Mouse (Mus musculus) intestine, embryonic 15.5 days (tissue): ENCODE results near the gene Cd247. TPM values are rescaled to one million over a fixed set of nuclear protein-coding genes. Genes with fewer than 3 reads are reported as not detected.

Source experiments
- ATAC-seq: fragments of 200-750 bp; cut with Nextera tagmentation; 2 replicates; pipeline ENCODE4 v1.8.0; 2017; ENCODE audit warnings: moderate TSS enrichment, moderate library complexity
- H3K27ac ChIP-seq: fragments of 300-500 bp; sonication (generic); 2 replicates; pipeline ENCODE4 v1.5.1; 2015; ENCODE audit warnings: mild to moderate bottlenecking, inconsistent platforms
- H3K27me3 ChIP-seq: fragments of 300-500 bp; sonication (generic); replicated peaks from 2 replicates; pipeline ENCODE4 v1.6.1; 2015; ENCODE audit warnings: inconsistent platforms
- H3K36me3 ChIP-seq: fragments of 300-500 bp; sonication (generic); 2 replicates; pipeline ENCODE4 v1.6.1; 2015; ENCODE audit warnings: inconsistent platforms
- H3K4me1 ChIP-seq: fragments of 300-500 bp; sonication (generic); replicated peaks from 2 replicates; pipeline ENCODE4 v1.6.1; 2015; ENCODE audit warnings: inconsistent platforms
- H3K4me2 ChIP-seq: fragments of 300-500 bp; sonication (generic); replicated peaks from 2 replicates; pipeline ENCODE4 v1.6.1; 2015; ENCODE audit warnings: mild to moderate bottlenecking, inconsistent platforms
- H3K4me3 ChIP-seq: fragments of 300-500 bp; sonication (generic); replicated peaks from 2 replicates; pipeline ENCODE4 v1.5.1; 2015; ENCODE audit warnings: inconsistent platforms
- H3K9ac ChIP-seq: fragments of 300-500 bp; sonication (generic); 2 replicates; pipeline ENCODE4 v1.6.1; 2015; ENCODE audit warnings: inconsistent platforms
- H3K9me3 ChIP-seq: fragments of 300-500 bp; sonication (generic); 2 replicates; pipeline ENCODE4 v1.6.1; 2016; ENCODE audit warnings: inconsistent platforms
- WGBS: fragments of 180-500 bp; shearing (Covaris S2); methylation state at CpG from one replicate; pipeline ENCODE4 v1.1.7; 2015; 5-methylcytosine and 5-hydroxymethylcytosine counted together
- polyA plus RNA-seq: library from polyadenylated mRNA; unstranded; fragments of >200 nt; fragmentation: Nextera tagmentation; extraction: Ambion mirVana; gene quantifications from 2 replicates; pipeline ENCODE4 v1.2.1, GENCODE M21; 2015

Gene Cd247
- polyA plus RNA-seq, 1 experiment from 2014 or later: 0.33 TPM

- no peaks in the 10 kb centered on the region for H3K36me3 ChIP-seq
- H3K9me3 ChIP-seq: no peaks in the 10 kb centered on the region
- ATAC-seq: no peak
- no peak overlapping the region for H3K9ac ChIP-seq
- no peaks in the 10 kb centered on the region for H3K27me3 ChIP-seq
- WGBS: 83% methylated on average over 9 of the region's 9 CpGs
- no peak overlapping the region for H3K4me3 ChIP-seq
- no peaks in the 10 kb centered on the region for H3K4me1 ChIP-seq
- no peak overlapping the region for H3K4me2 ChIP-seq
- no peak overlapping the region for H3K27ac ChIP-seq
Measured at GRCm38 (mm10) chr1:165781426-165781825, 7.1 kb upstream of the Cd247 start.

GRCm38 (mm10) chr1:165781911-165782310 is 6.6 kb upstream of the Cd247 start:
- Histone ChIP-seq H3K36me3 (no peaks in the 10 kb centered on the region), H3K4me1 (no peaks in the 10 kb centered on the region), H3K4me2 (no peak overlapping the region), H3K27me3 (no peaks in the 10 kb centered on the region), H3K4me3 (no peak overlapping the region), H3K9me3 (no peaks in the 10 kb centered on the region), H3K27ac (no peak overlapping the region), H3K9ac (no peak overlapping the region)
- WGBS: 83% methylated on average over 12 of the region's 12 CpGs
- ATAC-seq: no peak

GRCm38 (mm10) chr1:165786296-165786695 is 2.2 kb upstream of the Cd247 start:
- ATAC-seq: no peak
- Histone ChIP-seq H3K4me1 (no peaks in the 10 kb centered on the region), H3K27ac (no peak overlapping the region), H3K9ac (no peak overlapping the region), H3K4me3 (no peak overlapping the region), H3K27me3 (no peaks in the 10 kb centered on the region), H3K36me3 (no peaks in the 10 kb centered on the region), H3K9me3 (no peaks in the 10 kb centered on the region), H3K4me2 (no peak overlapping the region)
- 33% methylated on average over 11 of the region's 11 CpGs for WGBS

GRCm38 (mm10) chr1:165789066-165789660 is 682 bp downstream of the Cd247 start:
- H3K4me3 ChIP-seq: no peak overlapping the region
- no peak for ATAC-seq
- H3K36me3 ChIP-seq: no peaks in the 10 kb centered on the region
- H3K4me2 ChIP-seq: no peak overlapping the region
- WGBS: 88% methylated on average over 17 of the region's 17 CpGs
- H3K9ac ChIP-seq: no peak overlapping the region
- no peak overlapping the region for H3K27ac ChIP-seq
- no peaks in the 10 kb centered on the region for H3K4me1 ChIP-seq
- no peaks in the 10 kb centered on the region for H3K9me3 ChIP-seq
- H3K27me3 ChIP-seq: no peaks in the 10 kb centered on the region

- no peak overlapping the region for H3K27ac ChIP-seq
- WGBS: 82% methylated on average over 6 of the region's 6 CpGs
- no peaks in the 10 kb centered on the region for H3K9me3 ChIP-seq
- H3K9ac ChIP-seq: no peak overlapping the region
- H3K36me3 ChIP-seq: no peaks in the 10 kb centered on the region
- peak; percentile 73 for ATAC-seq
- no peaks in the 10 kb centered on the region for H3K4me1 ChIP-seq
- H3K4me2 ChIP-seq: no peak overlapping the region
- no peaks in the 10 kb centered on the region for H3K27me3 ChIP-seq
- no peak overlapping the region for H3K4me3 ChIP-seq
Measured at GRCm38 (mm10) chr1:165789963-165790362, 1.5 kb downstream of the Cd247 start.

GRCm38 (mm10) chr1:165790461-165791210 is 2.2 kb downstream of the Cd247 start:
- Histone ChIP-seq H3K4me1 (no peaks in the 10 kb centered on the region), H3K9ac (no peak overlapping the region), H3K36me3 (no peaks in the 10 kb centered on the region), H3K4me3 (no peak overlapping the region), H3K27ac (no peak overlapping the region), H3K4me2 (no peak overlapping the region), H3K9me3 (no peaks in the 10 kb centered on the region), H3K27me3 (no peaks in the 10 kb centered on the region)
- WGBS: 90% methylated on average over 17 of the region's 17 CpGs
- no peak for ATAC-seq

- Histone ChIP-seq H3K36me3 (no peaks in the 10 kb centered on the region), H3K4me2 (no peak overlapping the region), H3K27ac (no peak overlapping the region), H3K4me3 (no peak overlapping the region), H3K27me3 (no peaks in the 10 kb centered on the region), H3K9ac (no peak overlapping the region), H3K4me1 (no peaks in the 10 kb centered on the region), H3K9me3 (no peaks in the 10 kb centered on the region)
- ATAC-seq: no peak
- WGBS: 85% methylated on average over 9 of the region's 9 CpGs
Measured at GRCm38 (mm10) chr1:165791411-165791810, 2.9 kb downstream of the Cd247 start.

- no peak overlapping the region for H3K4me2 ChIP-seq
- no peak overlapping the region for H3K4me3 ChIP-seq
- H3K4me1 ChIP-seq: no peaks in the 10 kb centered on the region
- no peaks in the 10 kb centered on the region for H3K9me3 ChIP-seq
- 82% methylated on average over 11 of the region's 11 CpGs for WGBS
- no peak for ATAC-seq
- H3K27me3 ChIP-seq: no peaks in the 10 kb centered on the region
- no peak overlapping the region for H3K27ac ChIP-seq
- no peak overlapping the region for H3K9ac ChIP-seq
- H3K36me3 ChIP-seq: no peaks in the 10 kb centered on the region
Measured at GRCm38 (mm10) chr1:165801709-165802310, 13.3 kb downstream of the Cd247 start.

GRCm38 (mm10) chr1:165803107-165803506 is 14.6 kb downstream of the Cd247 start:
- no peak overlapping the region for H3K27ac ChIP-seq
- ATAC-seq: no peak
- 95% methylated on average over 5 of the region's 5 CpGs for WGBS
- no peak overlapping the region for H3K4me3 ChIP-seq
- no peaks in the 10 kb centered on the region for H3K4me1 ChIP-seq
- H3K9me3 ChIP-seq: no peaks in the 10 kb centered on the region
- no peaks in the 10 kb centered on the region for H3K27me3 ChIP-seq
- H3K4me2 ChIP-seq: no peak overlapping the region
- H3K9ac ChIP-seq: no peak overlapping the region
- no peaks in the 10 kb centered on the region for H3K36me3 ChIP-seq

GRCm38 (mm10) chr1:165804133-165804532 is 15.7 kb downstream of the Cd247 start:
- Histone ChIP-seq H3K9me3 (no peaks in the 10 kb centered on the region), H3K4me3 (no peak overlapping the region), H3K27me3 (no peaks in the 10 kb centered on the region), H3K4me1 (no peaks in the 10 kb centered on the region), H3K9ac (no peak overlapping the region), H3K4me2 (no peak overlapping the region), H3K27ac (no peak overlapping the region), H3K36me3 (no peaks in the 10 kb centered on the region)
- ATAC-seq: no peak
- WGBS: 85% methylated on average over 4 of the region's 4 CpGs

GRCm38 (mm10) chr1:165810633-165811032 is 22.2 kb downstream of the Cd247 start:
- Histone ChIP-seq H3K9ac (no peak overlapping the region), H3K36me3 (no peaks in the 10 kb centered on the region), H3K4me1 (0 out of 2 replicates have a peak, but pooled peaks cover 2% of the 10 kb centered on the region), H3K9me3 (no peaks in the 10 kb centered on the region), H3K4me2 (no peak overlapping the region), H3K27me3 (no peaks in the 10 kb centered on the region), H3K27ac (no peak overlapping the region), H3K4me3 (no peak overlapping the region)
- ATAC-seq: no peak
- 73% methylated on average over 2 of the region's 2 CpGs for WGBS

- Histone ChIP-seq H3K4me3 (no peak overlapping the region), H3K9ac (no peak overlapping the region), H3K4me2 (no peak overlapping the region), H3K27ac (no peak overlapping the region), H3K36me3 (no peaks in the 10 kb centered on the region), H3K27me3 (0 out of 2 replicates have a peak, but pooled peaks cover under 1% of the 10 kb centered on the region), H3K4me1 (0 out of 2 replicates have a peak, but pooled peaks cover 2% of the 10 kb centered on the region), H3K9me3 (no peaks in the 10 kb centered on the region)
- no peak for ATAC-seq
- WGBS: 77% methylated on average over 5 of the region's 5 CpGs
Measured at GRCm38 (mm10) chr1:165811170-165811569, 22.7 kb downstream of the Cd247 start.
